Mouse (Mus musculus) induced T-regulatory cell, adult 2 months (primary cell): ENCODE results near the gene Tysnd1.

Source experiments
- DNase-seq: peaks from one replicate; pipeline ENCODE4 v3.0.0-alpha.2; 2012; ENCODE audit warnings: low read depth

The Tysnd1 gene

DNA sequence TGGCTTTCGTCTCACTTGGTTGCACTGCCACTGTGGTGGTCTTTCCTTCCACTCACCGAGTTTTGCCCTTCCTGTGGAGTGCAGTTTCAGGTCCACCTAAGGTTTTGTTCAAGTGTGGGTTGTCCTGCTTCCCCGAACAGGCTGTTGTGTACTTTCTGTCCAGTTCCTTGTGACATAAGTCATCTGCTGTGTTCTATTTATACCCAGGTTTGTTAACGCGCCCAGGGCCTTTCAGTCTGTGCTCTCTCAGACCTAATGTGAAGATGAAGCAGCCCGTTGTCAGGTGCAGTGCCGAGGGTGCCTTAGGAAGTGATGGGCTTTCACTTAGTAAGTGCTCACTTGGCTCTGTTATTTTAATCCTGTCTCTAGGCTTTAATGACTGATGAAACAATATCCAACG is 5.9 kb upstream of the Tysnd1 start:
- no peak for DNase-seq

DNA sequence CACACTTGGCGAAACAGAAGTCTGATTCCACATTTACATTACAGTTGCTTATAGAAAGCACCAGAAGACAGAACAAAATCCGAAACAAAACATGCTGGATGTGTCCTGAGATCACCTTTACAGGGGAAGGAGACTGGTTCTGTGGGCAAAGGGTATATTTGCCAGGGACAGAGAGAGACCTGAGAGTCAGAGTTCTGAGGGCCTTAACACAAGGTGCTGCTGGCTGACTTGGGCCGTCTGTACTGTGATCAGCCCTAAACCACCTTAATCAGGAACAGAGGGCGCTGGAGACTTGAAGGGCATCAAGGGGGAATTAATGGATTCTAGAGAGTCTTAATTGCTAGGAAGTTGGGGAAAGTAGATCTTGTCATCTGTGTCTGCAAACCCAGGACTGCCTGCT is 1.8 kb upstream of the Tysnd1 start:
- no peak for DNase-seq

DNA sequence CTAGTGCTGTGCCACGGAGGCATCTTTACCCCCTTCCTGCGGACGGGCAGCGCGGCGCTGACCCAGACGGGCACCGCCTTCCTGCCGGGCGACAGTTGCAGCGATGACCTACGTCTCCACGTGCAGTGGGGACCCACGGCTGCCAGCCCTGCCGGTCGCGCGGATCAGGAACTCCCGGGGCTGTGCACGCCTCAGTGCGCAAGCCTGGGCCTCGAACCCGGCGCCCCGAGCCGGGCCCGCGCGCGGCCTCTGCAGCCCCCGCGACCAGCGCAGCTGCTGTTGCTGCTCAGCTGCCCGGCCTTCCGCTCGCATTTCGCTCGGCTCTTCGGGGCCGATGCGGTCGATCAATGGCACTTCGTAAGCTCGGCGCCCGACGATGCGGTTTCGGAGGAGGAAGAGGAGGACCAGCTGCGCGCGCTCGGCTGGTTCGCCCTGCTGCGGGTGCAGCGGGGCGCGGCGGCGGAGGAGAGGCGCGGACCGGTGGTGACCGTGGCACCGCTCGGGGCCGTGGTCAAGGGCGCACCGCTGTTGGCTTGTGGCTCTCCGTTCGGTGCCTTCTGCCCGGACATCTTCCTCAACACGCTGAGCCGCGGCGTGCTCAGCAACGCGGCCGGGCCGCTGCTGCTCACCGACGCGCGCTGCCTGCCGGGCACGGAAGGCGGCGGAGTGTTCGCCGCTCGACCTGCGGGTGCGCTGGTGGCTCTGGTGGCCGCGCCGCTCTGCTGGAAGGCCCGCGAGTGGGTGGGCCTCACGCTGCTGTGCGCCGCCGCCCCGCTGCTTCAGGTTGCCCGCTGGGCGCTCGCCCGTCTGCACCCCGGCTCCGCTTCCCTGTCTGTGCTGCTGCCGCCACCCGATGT is 617 bp downstream of the Tysnd1 start:
- peak; percentile 69 for DNase-seq

DNA sequence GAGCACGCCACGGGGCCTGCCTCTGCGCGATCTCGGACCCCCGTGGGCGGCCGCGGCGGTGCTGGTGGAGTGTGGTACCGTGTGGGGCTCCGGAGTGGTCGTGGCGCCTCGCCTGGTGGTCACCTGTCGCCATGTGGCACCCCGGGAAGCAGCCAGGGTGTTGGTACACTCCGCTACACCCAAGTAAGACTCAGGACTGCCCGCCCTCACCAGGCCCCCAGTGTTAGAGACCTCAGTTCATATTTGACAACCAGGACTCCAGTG is 1.2 kb downstream of the Tysnd1 start:
- DNase-seq = no peak

DNA sequence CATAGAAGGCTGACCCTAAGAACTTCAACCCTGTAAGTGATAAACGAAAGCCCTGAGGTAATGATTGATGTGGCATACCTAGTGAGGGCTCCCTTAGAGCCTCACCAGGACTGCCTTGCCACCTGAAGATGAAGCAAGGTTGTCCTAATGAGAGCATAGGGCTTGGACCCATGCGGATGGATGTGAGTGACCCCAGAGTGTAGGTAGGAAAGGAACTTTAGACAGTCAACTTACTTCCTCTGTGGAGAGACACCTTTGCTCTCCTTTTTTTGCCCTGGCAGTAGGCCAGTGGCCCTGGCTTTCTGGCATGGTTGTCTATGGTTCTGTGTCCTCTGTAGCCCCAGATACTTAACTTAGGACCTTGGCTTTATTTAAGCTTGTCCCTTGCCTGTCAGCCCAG is 1.7 kb downstream of the Tysnd1 start:
- no peak for DNase-seq

DNA sequence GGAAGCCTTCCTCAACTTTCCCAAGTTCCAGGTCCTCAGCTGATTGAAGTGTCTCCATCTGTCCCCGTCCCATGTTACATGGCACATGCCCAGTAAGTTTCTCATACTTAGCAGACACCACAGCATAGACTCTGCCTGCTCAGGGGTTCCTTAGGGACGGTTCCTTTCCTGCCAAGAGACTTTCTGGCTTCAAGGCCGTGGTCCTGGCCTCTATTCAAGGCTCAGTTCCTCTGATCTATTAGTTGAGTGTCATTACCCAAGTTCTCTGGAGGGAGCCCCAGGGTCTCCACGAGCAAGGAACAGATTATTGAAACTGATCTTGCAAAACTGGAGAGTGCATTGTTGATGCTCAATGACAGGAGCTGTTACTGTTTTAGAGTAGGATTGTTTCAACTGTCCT is 9.3 kb downstream of the Tysnd1 start:
- DNase-seq = no peak

DNA sequence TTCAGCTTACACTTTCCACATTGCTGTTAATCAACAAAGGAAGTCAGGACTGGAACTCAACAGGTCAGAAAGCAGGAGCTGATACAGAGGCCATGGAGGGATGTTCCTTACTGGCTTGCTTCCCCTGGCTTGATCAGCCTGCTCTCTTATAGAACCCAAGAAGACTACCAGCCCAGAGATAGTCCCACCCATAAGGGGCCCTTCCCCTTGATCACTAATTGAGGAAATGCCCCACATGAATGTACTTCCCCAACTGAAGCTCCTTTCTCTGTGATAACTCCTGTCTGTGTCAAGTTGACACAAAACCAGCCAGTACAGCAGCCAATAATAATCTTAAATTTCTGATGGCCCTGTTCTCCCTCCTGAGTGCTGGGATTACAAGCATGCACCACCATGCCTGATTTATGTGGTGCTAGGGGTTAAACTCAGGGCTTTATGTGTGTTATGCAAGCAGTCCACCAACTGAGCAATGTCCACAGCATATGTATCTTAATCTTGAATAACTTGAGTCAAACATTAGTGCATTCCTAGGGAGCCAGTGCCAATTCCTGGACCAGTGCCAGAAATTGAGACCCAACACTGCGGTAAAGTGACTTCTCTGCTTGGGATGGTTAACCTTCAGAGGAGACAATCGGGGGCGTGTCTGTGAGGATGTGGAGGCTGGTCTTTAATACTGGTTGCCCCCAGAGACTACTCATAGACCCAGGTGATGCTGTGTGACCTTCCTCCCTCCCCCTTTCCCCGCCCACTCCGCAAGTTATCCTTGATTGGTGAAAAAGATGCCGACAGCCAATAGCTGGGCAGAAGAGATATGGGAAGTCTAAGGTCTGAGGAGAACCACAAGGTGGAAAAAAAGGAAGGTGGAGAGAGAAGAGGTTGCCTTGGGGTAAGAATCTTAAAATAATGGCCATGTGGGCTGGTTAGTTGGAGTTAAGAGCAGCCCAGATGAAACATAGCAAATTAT is 11.4 kb downstream of the Tysnd1 start:
- DNase-seq = no peak

DNA sequence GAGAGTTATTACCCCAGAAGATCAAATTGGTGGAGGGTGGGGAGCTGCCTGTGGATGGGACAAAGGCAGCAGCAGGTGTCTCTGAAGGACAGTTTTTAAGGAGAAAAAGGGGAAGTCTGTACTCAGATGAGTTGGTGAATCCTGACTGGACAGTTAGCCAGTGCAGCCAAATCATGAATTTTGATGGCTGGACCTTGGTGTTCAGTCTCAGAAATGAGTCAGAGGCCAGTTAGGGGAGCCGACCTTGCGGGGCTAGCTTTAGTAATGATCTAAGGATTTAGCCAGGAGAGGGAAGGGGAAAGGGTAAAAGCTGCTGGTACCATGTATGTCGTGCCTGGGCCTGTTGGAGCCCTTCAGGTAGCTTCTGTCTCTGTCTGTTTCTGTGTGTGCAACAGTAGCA is 18.3 kb downstream of the Tysnd1 start:
- DNase-seq = no peak

DNA sequence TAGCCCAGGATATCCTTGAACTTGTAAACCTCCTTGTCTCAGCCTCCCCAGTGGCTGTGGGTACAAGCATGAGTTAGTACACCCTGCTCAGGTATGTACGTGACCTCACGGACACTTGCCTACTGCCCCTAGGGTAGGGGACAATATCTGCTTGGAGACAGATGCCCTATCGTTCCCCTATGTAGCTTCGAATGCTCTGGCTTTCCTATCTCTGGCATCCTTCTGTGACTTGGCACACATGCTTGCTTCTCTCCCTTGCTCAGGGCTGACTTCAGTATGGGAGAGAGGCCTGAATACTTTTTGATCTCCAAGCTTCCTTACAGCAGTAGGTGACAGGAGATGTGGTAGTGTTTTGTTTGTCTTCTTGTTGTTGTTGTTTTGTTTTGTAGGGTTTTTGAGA is 18.8 kb downstream of the Tysnd1 start:
- no peak for DNase-seq

DNA sequence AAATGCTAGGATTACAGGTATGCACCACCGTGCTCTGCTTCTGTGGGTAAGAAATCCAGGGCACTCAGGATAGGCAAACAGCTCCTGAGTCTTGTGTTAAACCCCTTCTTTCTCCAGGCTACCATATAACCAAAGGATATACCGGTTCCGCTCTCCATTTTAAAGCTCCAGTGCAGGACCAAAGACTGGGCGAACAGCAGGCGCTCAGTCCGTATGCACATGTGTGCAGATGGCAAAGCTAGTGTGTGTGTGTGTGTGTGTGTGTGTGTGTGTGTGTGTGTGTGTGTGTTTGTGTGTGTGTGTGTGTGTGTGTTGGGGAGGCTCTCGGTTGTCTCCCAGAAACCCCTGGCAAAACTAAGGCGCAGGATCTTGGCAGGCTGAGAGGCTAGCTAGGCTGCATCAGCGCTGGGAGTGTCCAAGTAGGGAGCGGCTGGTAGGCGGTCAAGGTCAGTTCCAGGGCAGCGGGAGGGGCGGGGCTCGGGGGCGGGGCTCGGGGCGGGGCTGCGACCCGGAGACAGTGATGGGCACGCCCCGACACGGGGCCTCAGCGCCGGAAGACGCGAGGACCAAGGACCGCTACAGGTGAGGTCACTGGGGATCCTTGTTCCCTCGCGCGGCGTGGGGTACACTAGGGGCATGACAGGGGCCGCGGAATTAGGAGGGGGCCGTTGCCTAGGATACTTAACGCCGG is 19.6 kb downstream of the Tysnd1 start, which contains the start of gene Aifm2:
Gene Aifm2, plus strand, starts transcription at position 493 of the 691 bp plus-strand sequence.
- peak; percentile 61 for DNase-seq

DNA sequence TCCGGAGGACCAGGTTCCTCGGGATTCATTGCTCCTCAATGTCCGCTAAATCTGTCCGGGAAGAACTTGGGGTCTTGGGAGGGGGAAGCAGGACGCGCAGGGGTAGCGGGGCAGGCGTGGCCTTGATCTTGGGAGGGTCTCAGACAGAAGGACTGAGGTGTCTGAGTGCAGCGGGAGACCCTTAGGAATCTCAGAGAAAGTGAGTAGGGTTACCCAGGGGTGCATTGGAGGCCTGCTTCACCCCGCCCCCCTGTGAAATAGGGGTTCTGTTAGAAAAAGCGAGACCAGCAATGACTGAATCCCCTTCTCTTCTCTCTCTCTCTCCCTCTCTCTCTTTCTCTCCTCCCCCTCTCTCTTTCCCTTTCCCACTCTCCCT is 20.1 kb downstream of the Tysnd1 start:
- DNase-seq = no peak

DNA sequence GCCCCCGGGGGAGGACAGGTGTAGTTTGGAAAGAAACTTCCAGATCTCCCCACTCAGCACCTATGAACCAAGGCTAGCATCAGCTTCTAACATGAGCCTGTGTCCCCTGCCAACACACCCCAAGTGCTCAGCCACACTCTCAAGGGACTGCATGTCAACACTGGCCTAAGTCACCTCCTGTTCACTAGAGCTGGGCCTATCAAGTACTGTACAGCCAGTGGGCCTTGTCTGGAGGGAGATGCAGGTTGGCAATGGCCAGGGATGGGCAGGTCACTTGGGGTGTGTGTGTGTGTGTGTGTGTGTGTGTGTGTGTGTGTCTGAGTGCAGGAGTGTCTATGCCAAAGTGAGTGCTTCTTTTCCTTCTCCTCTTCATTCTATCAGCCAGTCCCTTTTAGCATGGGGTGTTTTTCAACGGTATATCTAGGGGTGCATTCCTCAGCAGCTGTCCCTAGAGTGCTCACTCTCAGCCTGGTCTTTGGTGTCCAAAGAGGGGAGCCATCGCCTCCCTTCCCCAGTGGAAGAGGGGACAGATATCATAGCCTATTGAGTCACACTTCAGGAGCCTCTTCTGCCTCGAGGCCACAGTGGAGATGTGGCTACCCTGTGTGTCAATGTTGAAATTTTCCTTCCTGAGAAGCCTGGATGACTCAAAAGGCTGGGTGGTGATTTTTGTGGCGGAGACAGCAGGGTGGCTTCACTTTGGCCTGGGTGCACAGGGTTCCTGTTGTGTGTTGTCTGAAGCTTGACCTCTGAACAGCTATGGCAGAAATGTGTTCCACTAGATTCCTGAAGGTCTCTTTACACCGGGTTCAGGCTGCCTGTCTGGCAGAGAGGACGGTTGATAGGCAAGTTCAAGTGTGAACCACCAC is 20.9 kb downstream of the Tysnd1 start:
- no peak for DNase-seq

DNA sequence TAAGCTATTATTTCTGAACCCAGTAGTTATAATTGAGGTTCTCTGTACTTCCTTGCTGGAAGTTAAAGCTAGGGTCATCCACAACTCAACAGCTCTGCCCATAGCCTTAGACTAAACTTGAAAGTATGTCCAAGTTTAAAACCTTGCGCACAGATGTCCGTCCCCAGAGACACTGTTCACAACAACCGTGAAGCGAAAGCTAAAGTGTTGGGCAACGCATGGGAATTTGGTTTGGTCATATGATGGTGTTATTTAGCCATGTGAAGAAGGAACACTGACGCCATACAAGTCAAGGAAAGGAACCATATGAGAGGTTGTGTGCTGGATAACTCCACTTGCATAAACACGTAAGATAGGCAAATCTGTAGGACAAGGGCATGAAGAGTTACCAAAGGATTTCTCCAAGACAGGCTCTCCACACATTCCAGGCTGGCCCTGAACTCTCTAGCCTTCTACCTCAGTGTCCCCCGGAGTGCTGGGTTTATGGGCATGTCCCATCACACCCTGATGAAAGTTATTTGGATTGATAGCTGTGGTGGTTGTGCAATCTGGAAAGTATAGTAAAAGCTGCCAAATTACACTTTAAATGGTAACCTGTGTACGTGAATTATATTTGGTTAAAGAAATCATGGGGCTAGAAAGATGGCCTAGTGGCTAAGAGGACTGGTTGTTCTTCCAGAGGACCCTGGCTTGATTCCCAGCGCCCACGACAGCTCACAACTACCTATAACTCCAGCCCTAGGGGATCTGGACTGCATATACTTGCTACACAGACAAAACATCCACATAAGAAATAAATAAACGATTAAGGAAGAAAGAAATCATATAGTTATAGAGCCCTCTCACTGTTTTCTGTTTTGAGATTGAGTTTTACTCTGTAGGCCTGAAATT is 22.3 kb downstream of the Tysnd1 start:
- no peak for DNase-seq

DNA sequence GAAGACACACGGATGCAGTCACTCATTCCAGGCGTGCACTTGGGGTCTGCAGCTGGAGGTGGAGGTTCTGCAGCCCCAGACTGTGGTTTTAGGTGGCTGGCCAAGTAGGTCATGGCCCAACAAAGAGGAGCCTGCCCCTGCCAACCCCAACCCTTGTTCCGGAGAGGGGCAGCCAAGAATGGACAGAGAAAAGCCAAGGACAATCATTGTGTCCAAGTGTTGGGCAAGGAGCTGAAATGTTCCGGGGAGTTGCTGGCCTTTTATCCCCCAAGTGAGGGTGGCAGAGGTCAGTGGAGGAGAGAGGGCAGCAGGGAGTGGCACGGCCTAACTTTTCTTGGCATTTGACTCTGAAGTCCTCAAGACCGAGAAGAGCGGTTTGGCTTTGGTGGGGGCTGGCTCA is 25.0 kb downstream of the Tysnd1 start:
- no peak for DNase-seq

DNA sequence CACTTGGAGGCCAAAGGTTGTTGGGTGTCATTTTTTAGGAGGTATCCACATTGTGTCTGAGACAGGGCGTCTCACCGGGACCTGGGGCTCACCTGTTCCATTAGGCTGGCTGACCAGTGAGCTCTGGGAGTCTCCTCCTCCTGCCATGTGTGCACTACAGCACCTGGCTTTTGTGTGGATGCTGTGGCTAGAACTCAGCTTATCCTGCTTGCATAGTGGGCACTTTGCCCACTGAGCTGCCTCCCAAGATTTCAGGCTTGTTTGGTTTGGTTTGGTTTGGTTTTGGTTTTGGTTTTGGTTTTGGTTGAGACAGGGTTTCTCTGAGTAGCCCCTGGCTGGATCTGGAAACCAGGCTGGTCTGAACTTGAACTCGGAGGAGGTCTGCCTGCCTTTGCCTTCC is 26.9 kb downstream of the Tysnd1 start:
- peak; percentile 37 for DNase-seq

DNA sequence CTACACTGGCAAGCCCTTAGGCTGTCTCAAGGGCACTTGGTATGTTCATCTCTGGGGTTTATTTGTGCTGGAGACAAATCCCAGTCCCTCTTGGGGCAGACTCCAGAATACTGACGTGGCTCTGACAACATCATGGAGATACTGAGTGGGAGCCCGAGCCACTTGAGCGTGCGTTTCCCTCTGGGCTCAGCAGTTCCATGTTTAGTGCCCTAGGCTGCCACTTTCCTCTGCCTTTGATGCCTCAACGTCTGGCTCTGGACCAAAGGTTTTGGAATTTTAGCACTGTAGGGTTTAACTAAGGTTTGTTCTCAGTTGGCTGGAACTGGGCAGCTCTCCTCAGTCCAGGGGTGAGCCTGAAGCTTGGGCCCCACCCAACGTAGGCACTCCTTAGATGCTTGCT is 28.0 kb downstream of the Tysnd1 start:
- DNase-seq = no peak

DNA sequence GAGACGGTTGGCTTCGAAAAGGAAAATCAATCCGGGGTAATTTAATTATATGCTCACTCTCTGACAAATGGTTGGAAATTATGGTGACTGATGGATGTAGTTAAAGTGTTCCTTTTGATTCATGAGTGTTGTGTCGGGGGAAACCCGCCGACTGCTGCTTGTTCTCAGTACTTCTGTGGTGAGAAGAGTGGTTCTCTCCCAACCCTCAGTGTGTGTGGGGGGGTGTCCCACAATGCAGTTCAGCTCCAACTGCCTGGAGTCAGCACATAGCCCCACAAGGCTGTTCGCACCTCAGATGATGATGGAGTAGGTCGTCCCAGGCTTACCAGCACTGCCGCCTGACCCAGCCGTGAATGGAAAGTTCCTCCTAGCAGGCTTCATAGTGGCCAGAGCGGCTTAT is 33.9 kb downstream of the Tysnd1 start:
- no peak for DNase-seq

DNA sequence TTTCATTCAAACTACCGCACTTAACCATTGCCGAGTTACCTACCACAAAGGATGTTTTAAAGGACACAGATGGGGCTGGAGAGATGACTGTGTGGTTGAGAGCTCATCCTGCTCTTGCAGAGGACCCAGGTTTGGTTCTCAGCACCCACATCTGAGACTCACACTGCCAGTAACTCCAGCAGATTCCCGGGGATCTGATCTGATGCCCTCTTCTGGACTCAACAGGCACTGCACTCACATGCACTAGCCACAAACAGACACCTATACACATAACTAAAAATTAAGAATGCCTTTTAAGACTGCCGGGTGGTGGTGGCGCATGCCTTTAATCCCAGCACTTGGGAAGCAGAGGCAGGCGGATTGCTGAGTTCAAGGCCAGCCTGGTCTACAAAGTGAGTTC is 34.9 kb downstream of the Tysnd1 start:
- DNase-seq = no peak

DNA sequence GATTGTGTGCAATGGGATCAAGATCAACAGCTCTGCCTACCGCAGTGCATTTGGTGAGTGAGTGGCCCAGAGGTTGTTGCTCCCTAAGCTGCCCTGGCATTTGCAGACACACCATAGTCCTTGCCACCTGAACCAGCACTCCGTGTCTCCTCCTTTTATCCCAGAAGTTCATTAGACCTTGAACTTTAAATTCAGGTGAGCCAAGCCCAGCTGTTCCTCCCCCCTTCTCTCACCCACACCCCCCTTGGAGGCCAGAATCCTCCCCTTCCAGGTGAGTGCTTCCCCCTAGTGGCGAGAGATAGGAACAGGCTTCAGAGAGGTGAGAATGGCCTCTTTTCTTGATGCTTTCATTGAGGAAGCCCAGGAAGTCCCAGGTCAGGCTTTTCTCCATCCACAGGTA is 39.1 kb downstream of the Tysnd1 start:
- DNase-seq = peak; percentile 68

DNA sequence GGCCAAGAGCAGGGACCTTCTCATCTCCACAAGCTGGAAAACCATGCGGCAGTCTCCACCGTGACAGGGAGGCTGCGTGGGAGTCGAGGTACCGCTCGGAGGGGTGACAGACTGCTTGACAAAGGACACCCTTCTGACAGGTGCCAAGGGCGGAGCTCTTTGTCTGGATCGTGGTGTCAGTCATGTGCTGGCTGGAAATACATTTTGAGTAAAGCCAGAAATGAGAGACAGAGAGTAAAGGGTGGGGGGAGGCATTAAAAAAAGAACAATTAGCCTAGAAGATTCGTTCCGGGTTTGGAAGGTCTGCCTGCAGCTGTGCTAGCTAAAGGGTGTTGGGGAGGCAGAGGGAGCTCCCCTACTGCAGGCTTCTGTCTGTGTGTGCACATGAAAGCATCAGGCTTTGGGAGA is 41.4 kb downstream of the Tysnd1 start:
- no peak for DNase-seq

DNA sequence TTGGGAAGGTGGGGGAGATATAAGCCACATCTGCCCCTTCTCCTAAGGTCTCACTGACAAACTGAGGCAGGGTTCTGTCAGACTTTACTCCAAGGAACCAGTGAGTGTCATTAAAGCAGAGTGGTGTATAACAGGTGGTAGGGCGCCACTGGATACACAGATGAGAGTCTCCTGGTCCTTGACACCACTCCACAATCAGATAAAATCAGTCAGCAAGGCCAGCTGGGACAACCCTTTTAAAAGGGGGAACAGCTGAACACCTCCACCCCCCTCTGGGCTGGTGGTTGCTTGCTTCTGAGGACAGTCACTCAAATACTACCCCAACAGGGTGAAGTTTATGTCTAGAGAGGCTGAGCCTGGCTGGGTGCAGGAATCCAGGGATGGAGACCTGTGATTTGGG is 42.2 kb downstream of the Tysnd1 start:
- no peak for DNase-seq
